Mouse (Mus musculus) limb, embryonic 13.5 days (tissue): ENCODE data around the gene Apoc1. TPM values are rescaled to one million over a fixed set of nuclear protein-coding genes. Genes with fewer than 3 reads are reported as not detected.

ENCODE experiments used
- ATAC-seq: fragments of 200-750 bp; cut with Nextera tagmentation; 2 replicates; pipeline ENCODE4 v1.8.0; 2017; ENCODE audit warnings: low read depth, moderate number of reproducible peaks, moderate TSS enrichment; ENCODE audit not compliant: low FRiP score
- H3K27ac ChIP-seq: fragments of 300-500 bp; sonication (generic); 2 replicates; pipeline ENCODE4 v1.5.1; 2015; ENCODE audit warnings: inconsistent platforms, mild to moderate bottlenecking, moderate library complexity
- H3K27me3 ChIP-seq: fragments of 300-500 bp; sonication (generic); 2 replicates; pipeline ENCODE4 v1.6.1; 2015; ENCODE audit warnings: mild to moderate bottlenecking, inconsistent platforms
- H3K36me3 ChIP-seq: fragments of 300-500 bp; sonication (generic); 2 replicates; pipeline ENCODE4 v1.6.1; 2015; ENCODE audit warnings: inconsistent platforms, mild to moderate bottlenecking, moderate library complexity
- H3K4me1 ChIP-seq: fragments of 300-500 bp; sonication (generic); 2 replicates; pipeline ENCODE4 v1.6.1; 2015; ENCODE audit warnings: inconsistent platforms
- H3K4me2 ChIP-seq: fragments of 300-500 bp; sonication (generic); replicated peaks from 2 replicates; pipeline ENCODE4 v1.6.1; 2015; ENCODE audit warnings: inconsistent platforms, mild to moderate bottlenecking, moderate library complexity
- H3K4me3 ChIP-seq: fragments of 300-500 bp; sonication (generic); 2 replicates; pipeline ENCODE4 v1.5.1; 2015; ENCODE audit warnings: moderate library complexity, mild to moderate bottlenecking, inconsistent platforms
- H3K9ac ChIP-seq: fragments of 300-500 bp; sonication (generic); 2 replicates; pipeline ENCODE4 v1.6.1; 2015; ENCODE audit warnings: mild to moderate bottlenecking, inconsistent platforms
- H3K9me3 ChIP-seq: fragments of 300-500 bp; sonication (generic); 2 replicates; pipeline ENCODE4 v1.6.1; 2016; ENCODE audit warnings: inconsistent platforms
- WGBS: fragments of 180-500 bp; shearing (Covaris S2); methylation state at CpG from one replicate; pipeline ENCODE4 v1.1.7; 2015; 5-methylcytosine and 5-hydroxymethylcytosine counted together
- polyA plus RNA-seq: library from polyadenylated mRNA; unstranded; fragments of >200 nt; fragmentation: Nextera tagmentation; extraction: Ambion mirVana; gene quantifications from 2 replicates; pipeline ENCODE4 v1.2.1, GENCODE M21; 2015

Gene Apoc1
- polyA plus RNA-seq, 1 experiment from 2014 or later: 8.9 TPM

DNA sequence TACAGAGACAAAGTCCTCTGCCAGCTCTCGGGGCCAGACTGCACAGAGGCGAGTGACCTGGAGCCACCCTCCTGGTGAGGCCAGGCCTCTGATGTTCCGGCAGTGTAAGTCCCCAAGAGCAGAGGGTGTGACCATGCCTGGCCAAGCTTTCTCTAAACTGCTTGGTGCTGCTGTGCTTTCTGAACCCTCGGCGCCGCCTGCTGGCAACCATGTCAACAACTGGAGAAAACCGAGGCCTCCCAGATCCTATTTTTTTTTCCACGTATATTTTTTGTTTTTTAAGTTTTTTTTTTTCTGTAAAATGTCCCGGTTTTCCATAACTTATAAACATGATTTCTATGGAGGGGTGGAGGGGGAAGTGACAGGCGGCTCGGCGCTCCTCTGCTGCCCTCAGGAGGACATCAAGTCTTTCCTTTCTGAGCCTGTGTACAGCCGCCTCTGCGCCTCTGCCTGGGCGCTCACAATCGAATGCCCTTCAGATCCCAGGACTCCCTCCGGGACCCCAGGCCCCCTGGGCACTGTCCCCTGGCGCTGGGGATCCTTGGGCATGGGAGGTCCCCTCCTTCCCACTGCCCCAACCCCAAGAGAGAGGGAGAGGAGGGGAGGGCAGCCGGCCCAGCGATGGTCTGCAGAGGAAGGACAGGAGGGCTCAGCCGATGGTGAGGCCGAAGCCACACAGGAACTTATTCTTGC is 8.8 kb upstream of the Apoc1 start:
- Histone ChIP-seq H3K4me2 (0 out of 2 replicates have a peak overlapping the region, but pooled peaks have one; percentile 7), H3K4me1 (peaks cover 18% of the 10 kb centered on the region), H3K4me3 (no peak overlapping the region), H3K9me3 (no peaks in the 10 kb centered on the region), H3K9ac (no peak overlapping the region), H3K36me3 (peaks cover 49% of the 10 kb centered on the region), H3K27me3 (peaks cover 6% of the 10 kb centered on the region; the same call in 1 of the 2 replicates), H3K27ac (no peak overlapping the region)
- no peak for ATAC-seq
- WGBS: 35% methylated on average over 22 of the region's 22 CpGs

DNA sequence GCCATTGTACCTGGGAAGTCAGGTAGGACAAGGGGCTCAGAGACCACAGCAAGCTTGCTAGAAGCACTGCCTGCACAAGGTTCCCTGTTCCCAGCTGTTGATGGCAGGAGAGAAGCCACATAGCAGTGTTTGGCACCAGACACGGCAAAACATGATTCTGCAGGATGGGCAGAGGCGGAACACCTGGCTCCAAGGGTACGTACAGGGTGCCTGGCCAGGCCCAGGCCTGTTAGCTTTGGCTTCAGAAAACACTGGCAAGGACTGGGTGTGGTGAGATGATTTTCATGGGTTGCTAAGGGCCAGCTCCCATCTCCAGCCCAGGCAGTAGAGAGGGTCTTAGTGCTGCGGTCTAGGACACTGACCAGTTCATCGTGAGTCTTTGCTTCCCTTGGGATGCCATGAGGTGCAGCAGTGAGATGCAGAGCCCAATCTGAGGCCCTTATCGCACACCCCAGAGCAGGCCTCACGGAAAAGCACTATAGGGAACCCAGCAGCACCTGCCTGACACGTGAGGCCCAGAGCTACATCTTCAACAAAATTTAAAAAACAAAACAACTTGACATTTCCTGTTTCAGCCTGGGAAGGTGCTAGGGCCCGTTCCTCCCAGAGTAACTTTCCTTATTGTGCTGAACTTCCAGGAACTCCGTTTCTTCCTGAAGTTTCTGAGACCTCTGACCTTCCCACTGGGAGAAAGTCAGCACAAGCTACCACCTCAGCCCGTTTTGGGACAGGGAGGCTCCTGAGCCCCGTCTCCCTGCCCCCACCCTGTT is 8.0 kb upstream of the Apoc1 start:
- H3K4me2 ChIP-seq: 0 out of 2 replicates have a peak overlapping the region, but pooled peaks have one; percentile 7
- peaks cover 51% of the 10 kb centered on the region for H3K36me3 ChIP-seq
- no peak overlapping the region for H3K4me3 ChIP-seq
- H3K4me1 ChIP-seq: peaks cover 18% of the 10 kb centered on the region
- H3K9me3 ChIP-seq: no peaks in the 10 kb centered on the region
- WGBS: 61% methylated on average over 12 of the region's 12 CpGs
- ATAC-seq: no peak
- no peak overlapping the region for H3K9ac ChIP-seq
- no peak overlapping the region for H3K27ac ChIP-seq
- peaks cover 6% of the 10 kb centered on the region; the same call in 1 of the 2 replicates for H3K27me3 ChIP-seq

DNA sequence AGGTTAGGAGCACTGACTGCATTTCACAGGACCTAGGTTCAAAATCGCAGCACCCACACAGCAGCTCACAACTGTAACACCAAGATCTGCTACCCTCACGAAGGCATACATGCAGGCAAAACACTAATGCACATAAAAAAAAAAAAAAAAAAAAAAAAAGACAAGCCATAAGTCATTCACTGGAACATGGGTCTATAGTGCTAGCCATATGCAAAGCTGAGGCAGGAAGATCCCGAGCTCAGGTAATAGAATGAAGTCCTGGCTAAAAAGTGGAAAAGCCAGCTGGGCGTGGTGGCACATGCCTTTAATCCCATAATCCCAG is 7.3 kb upstream of the Apoc1 start:
- no peak overlapping the region for H3K9ac ChIP-seq
- no peaks in the 10 kb centered on the region for H3K9me3 ChIP-seq
- peak overlapping the region; percentile 78; the same call in 1 of the 2 replicates for H3K4me2 ChIP-seq
- no peak for ATAC-seq
- H3K27me3 ChIP-seq: peaks cover 6% of the 10 kb centered on the region; the same call in 1 of the 2 replicates
- WGBS: 78% methylated on average over 4 of the region's 4 CpGs
- peaks cover 18% of the 10 kb centered on the region for H3K4me1 ChIP-seq
- no peak overlapping the region for H3K4me3 ChIP-seq
- peaks cover 44% of the 10 kb centered on the region for H3K36me3 ChIP-seq
- peak overlapping the region; percentile 33; the same call in 1 of the 2 replicates for H3K27ac ChIP-seq

DNA sequence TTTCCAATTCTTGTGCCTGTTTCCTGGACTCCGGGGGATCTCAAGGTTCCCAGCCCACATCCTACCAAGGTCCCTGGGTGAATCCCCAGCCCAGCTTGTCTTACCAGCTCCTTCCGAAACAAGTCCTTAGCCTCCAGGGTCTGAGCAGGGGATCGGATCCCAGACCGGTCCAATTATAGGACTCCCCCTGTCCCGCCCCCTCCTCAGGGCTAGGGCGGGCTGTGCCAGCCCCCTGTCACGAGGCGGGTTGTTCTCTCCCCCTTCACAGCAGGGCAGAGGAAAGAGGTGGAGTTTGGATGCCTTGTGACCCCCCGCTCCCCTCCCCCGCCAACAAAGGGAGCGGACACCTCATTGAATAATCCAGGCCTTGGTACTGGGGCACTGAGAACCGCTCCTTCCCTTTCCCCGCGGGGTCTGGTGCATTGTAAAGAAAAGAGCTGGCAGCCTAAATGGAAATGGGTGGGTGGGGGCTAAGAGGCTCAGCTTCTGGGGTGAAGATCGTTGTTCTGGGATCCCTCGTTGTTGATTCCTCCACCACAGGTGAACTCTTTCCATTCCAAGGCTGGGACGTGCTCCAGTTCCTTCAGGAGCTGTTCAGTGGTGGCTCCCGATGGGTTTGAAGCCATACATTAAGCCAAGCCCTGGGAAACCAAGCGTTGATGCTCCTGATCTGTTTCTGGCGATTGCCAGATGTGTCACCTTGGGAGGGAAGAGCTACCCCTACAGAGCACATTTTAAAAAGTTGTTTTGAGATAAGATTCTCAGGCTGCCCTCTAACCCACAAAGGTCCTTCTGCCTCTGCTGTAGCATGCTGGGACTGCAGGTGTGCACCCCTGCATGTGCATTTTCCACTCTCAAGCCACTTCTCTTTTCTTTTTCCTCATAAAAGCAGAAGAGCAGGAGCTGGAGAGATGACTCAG is 6.7 kb upstream of the Apoc1 start, which contains the start of gene Apoe:
Gene Apoe (minus strand): TSS at position 282 of the 920 bp plus-strand sequence.
- H3K9me3 ChIP-seq: no peaks in the 10 kb centered on the region
- peak; percentile 46; the same call in 1 of the 2 replicates for ATAC-seq
- peak within 1 kb of the TSS; percentile 68 for H3K9ac ChIP-seq
- H3K27me3 ChIP-seq: peaks cover 6% of the 10 kb centered on the region; the same call in 1 of the 2 replicates
- peak within 1 kb of the TSS; percentile 78 for H3K4me2 ChIP-seq
- H3K4me1 ChIP-seq: peaks cover 18% of the 10 kb centered on the region
- 3% methylated on average over 19 of the region's 20 CpGs for WGBS
- H3K27ac ChIP-seq: peak within 1 kb of the TSS; percentile 33; the same call in 1 of the 2 replicates
- peak within 1 kb of the TSS; percentile 40 for H3K4me3 ChIP-seq
- H3K36me3 ChIP-seq: peaks cover 38% of the 10 kb centered on the region

DNA sequence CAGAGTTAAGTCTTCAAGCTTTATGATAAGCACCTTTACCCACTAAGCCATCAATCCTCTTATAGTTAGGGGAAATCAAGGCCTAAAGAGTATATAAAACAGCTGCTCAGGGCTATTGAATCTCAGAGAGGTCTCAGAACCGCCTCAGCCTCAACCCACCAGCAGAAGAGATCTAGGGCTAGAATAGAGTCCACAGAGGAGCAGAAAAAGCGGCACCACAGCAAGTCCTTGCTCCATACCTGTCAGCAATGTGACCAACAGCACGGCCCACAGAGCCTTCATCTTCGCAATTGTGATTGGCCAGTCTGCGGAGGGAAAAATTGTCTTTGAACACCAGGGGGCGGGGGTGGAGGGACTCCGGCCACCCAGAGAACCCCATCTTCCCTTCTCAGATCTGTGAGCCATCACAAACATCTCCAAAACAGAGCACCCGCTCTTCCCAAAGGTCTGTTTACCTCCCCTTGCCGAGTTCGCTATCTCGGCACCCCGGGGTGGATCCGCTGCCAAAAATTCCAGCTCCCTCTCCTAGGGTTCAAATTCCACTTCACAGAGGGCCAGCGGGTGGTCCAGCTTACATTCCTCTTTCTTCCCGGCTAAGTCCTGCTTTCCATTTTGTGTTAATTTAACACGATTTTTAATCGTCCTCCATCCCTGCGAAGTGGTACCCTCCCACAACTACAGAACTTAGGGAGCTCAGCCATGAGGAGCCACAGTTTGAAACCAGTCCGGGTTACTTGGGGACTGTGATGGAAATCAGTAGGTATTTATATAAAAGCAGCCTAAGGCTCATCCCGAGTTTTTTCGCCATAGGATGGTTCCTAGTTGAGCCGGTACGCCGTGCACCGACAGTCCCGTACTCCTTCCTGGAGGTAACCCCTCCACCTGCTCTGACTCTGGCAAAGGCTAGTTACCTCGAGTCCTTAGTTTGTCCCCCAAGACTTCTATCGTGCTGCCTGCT is 5.8 kb upstream of the Apoc1 start:
- Histone ChIP-seq H3K4me1 (peaks cover 21% of the 10 kb centered on the region), H3K9me3 (no peaks in the 10 kb centered on the region), H3K36me3 (peaks cover 28% of the 10 kb centered on the region), H3K27ac (no peak overlapping the region), H3K4me3 (peak overlapping the region; percentile 40), H3K4me2 (peak overlapping the region; percentile 78), H3K27me3 (peaks cover 6% of the 10 kb centered on the region; the same call in 1 of the 2 replicates), H3K9ac (peak overlapping the region; percentile 68)
- no peak for ATAC-seq
- 3% methylated on average over 28 of the region's 28 CpGs for WGBS

DNA sequence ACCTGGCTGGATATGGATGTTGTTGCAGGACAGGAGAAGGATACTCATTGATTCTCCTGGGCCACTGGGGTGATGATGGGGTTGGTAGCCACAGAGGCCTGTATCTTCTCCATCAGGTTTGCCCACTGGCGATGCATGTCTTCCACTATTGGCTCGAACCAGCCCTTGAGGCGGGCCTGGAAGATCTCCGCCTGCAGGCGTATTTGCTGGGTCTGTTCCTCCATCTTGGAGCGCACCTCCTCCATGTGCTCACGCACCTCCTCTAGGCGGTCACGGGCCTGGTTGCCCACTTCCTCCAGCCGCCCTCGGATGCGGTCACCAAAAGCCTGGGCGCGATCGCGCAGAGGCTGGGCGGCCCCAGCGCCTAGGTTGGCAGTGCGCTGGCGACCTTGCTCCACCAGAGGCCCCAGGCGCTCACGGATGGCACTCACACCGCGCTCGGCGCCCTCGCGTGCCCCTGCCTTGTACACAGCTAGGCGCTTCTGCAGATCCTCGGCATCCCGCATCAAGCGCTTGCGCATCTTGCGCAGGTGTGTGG is 3.9 kb upstream of the Apoc1 start:
- Histone ChIP-seq H3K9me3 (no peaks in the 10 kb centered on the region), H3K4me1 (peaks cover 25% of the 10 kb centered on the region), H3K9ac (no peak overlapping the region), H3K27me3 (peaks cover 6% of the 10 kb centered on the region; the same call in 1 of the 2 replicates), H3K4me3 (no peak overlapping the region), H3K36me3 (peaks cover 11% of the 10 kb centered on the region), H3K27ac (no peak overlapping the region), H3K4me2 (no peak overlapping the region)
- ATAC-seq: no peak
- WGBS: 93% methylated on average over 34 of the region's 34 CpGs

DNA sequence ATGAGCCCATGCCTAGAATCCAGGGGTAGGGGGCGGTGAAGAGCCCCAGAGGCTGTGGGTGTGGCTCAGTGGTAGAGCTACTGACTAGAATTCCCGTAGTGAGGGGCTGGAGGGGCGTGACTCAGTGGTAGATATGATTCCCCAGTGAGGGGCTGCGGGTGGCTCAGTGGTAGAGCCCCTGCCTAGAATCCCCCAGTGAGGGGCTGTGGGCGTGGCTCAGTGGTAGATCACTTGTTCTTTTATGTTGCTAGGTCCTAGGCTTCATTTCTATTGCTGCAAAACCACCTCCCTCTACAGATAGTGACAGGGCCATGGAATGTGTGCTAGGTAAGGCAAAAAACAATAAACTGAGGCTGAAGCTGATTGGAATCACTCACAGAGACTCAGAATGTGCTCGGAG is 3.4 kb upstream of the Apoc1 start:
- Histone ChIP-seq H3K4me1 (peaks cover 25% of the 10 kb centered on the region), H3K27ac (no peak overlapping the region), H3K9ac (no peak overlapping the region), H3K4me2 (no peak overlapping the region), H3K36me3 (peaks cover 10% of the 10 kb centered on the region), H3K9me3 (no peaks in the 10 kb centered on the region), H3K27me3 (peaks cover 6% of the 10 kb centered on the region; the same call in 1 of the 2 replicates), H3K4me3 (no peak overlapping the region)
- no peak for ATAC-seq
- WGBS: 85% methylated on average over 6 of the region's 6 CpGs

DNA sequence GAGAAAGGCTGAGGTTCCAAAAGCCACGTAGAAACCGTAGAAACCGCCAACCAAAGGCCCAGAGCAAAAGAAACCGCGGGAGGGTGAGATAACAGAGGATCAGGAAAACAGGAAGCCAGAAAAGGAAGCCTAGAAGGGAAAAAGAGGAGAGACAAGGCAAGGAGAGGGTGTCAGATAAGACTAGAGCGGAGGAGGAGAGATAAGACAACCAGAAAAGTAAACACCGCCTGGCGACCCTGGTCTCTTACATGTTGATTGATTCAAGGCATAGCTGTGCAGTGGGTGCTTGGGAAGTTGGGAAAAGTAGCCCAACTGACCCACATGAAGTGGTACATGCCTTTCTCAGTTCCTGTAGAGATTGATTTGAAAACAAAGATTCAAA is 2.7 kb upstream of the Apoc1 start:
- no peak overlapping the region for H3K27ac ChIP-seq
- H3K27me3 ChIP-seq: peaks cover 6% of the 10 kb centered on the region; the same call in 1 of the 2 replicates
- WGBS: 53% methylated on average over 8 of the region's 8 CpGs
- H3K9ac ChIP-seq: no peak overlapping the region
- ATAC-seq: no peak
- no peak overlapping the region for H3K4me2 ChIP-seq
- H3K36me3 ChIP-seq: peaks cover 10% of the 10 kb centered on the region
- H3K4me3 ChIP-seq: no peak overlapping the region
- H3K9me3 ChIP-seq: no peaks in the 10 kb centered on the region
- H3K4me1 ChIP-seq: peaks cover 25% of the 10 kb centered on the region

DNA sequence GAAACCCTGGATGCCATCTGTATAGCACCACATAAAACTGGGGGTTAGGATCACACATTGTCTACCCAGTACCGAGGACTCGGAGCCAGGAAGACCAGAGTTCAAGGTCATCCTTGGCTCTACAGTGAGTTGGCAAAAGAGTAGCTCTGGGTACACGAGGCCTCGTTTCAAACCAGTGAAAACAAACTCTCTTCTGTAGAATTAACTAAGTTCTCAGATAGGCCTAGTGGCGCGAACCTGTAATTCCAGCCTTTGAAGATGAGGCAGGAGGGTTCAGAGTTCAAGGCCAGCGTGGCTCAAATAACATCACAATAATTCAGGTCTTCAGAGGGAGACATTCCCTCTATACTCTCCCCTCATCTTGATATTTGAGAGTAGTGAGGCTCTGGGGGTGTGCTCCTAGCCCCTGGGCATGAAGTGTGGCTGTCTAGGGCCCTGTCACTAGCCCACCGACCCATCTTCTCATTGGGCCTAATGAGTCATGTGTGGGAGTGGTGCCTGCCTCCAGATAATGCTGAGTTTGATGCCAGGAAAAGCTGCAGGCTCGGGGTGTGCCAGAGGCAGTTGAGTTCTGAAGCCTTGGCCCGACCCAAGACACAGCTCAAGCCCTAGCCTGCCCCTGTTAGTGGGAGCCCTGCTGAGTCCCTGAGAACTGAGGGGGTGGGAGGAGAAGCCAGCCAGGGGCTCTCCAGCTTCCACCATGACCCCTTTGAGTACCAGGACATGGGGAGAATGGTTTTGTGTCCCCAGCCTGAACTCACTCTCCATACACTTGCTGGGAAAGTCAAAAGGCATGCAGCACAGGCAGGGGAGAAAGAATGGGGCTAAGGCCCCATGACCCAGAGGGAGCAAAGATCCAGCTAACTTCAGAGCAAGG is 2.1 kb upstream of the Apoc1 start:
- peaks cover 24% of the 10 kb centered on the region for H3K4me1 ChIP-seq
- no peak for ATAC-seq
- H3K9ac ChIP-seq: no peak overlapping the region
- no peak overlapping the region for H3K4me2 ChIP-seq
- H3K36me3 ChIP-seq: peaks cover 10% of the 10 kb centered on the region
- 81% methylated on average over 10 of the region's 10 CpGs for WGBS
- H3K9me3 ChIP-seq: no peaks in the 10 kb centered on the region
- H3K27me3 ChIP-seq: peaks cover 6% of the 10 kb centered on the region; the same call in 1 of the 2 replicates
- no peak overlapping the region for H3K4me3 ChIP-seq
- no peak overlapping the region for H3K27ac ChIP-seq

DNA sequence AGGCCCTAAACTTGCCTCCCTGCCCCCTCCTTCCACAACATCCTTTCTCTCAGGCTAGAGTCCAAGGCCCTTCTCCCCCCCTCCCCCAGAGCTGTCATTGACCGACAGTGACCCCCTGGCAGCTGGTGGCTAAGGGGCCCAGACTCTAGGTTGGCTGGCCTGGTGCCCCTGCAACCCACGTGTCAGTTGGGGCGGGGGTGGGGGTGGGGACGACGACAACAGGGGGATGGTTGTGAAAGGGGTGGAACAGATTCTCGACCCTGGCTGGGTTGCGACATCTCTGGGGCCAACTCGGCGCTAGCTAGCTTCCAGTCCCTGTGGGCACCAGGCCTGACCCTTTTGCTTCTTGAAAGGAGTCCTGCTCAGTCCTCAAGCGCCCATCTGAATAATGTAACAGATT is 961 bp upstream of the Apoc1 start:
- Histone ChIP-seq H3K27me3 (peaks cover 6% of the 10 kb centered on the region; the same call in 1 of the 2 replicates), H3K4me2 (no peak overlapping the region), H3K9me3 (no peaks in the 10 kb centered on the region), H3K9ac (no peak overlapping the region), H3K4me1 (peaks cover 13% of the 10 kb centered on the region), H3K4me3 (no peak overlapping the region), H3K27ac (no peak overlapping the region), H3K36me3 (peaks cover 10% of the 10 kb centered on the region)
- 26% methylated on average over 10 of the region's 10 CpGs for WGBS
- no peak for ATAC-seq
